Mouse (Mus musculus) R1 (cell line): ENCODE results near the gene Agfg2.
A peak's percentile ranks its signal among the peaks of the same experiment; 100 is the strongest.

Source experiments
- DNase-seq: peaks from one replicate; pipeline ENCODE4 v3.0.0-alpha.2; 2018; ENCODE audit warnings: low read depth, low spot score

Agfg2 gene

GRCm38 (mm10) chr5:137610548-137611244 is 73.8 kb downstream of the Agfg2 start:
- peak; percentile 95 for DNase-seq

GRCm38 (mm10) chr5:137610056-137610455 is 74.5 kb downstream of the Agfg2 start:
- no peak for DNase-seq

- no peak for DNase-seq
Measured at GRCm38 (mm10) chr5:137609292-137609691, 75.2 kb downstream of the Agfg2 start.

- DNase-seq = peak; percentile 66
Measured at GRCm38 (mm10) chr5:137608654-137609190, 75.8 kb downstream of the Agfg2 start.

GRCm38 (mm10) chr5:137607860-137608653 is 76.5 kb downstream of the Agfg2 start:
- peak; percentile 89 for DNase-seq

- peak; percentile 73 for DNase-seq
Measured at GRCm38 (mm10) chr5:137601365-137601729, 83.2 kb downstream of the Agfg2 start.

- DNase-seq = peak; percentile 100
Measured at GRCm38 (mm10) chr5:137600619-137601364, 83.7 kb downstream of the Agfg2 start, which contains the start of gene Mospd3. Gene Mospd3, minus strand, starts transcription at chr5:137601058.
